27 mouse cellular contexts compared by ENCODE assay signal in the genomic region with DNA sequence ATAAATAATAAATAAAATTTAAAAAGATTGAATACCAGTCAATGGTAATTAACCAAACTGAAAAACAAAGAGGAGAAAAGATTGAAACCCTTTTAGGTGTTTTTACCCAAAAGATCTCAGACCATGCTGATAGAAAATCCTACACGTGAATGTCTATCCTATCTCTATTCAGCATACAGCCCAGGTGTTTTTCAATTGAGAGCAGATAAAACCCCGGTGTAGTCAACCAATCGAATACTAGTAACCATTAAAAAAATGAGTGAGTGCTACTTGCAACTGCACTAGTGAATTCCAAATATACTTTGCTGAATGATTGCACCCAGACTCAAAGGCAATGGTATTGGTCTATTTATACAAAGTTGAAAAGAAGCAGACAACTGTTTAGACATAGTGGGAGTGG. TPM values are rescaled to one million over a fixed set of nuclear protein-coding genes. Genes with fewer than 3 reads are reported as not detected.
A peak's percentile ranks its signal among the peaks of the same experiment; 100 is the strongest.
DNase-seq lines count a peak whose midpoint lies in the region; ATAC-seq and TF ChIP-seq lines count a peak whose summit lies in the region.
"Had no signal": no experiment of that assay in that cellular context is flagged by ENCODE, and none has a peak within 500 bp of the region (broad histone marks: within the 10 kb centered on the region; RNA-seq: fewer than 3 reads in every experiment).

No protein-coding gene starts in this region.

- peaks cover 0 to 5% of the 10 kb centered on the region in 2 experiments; a peak in 2 of 4 replicates for H3K36me3 ChIP-seq in MEL (ENCODE audit: control insufficient read depth in 1 of 2, insufficient read depth in 2 of 2, low read length in 2 of 2)
- no peaks in the 10 kb centered on the region for H3K36me3 ChIP-seq in liver, embryonic 12.5 days
- no peaks in the 10 kb centered on the region for H3K36me3 ChIP-seq in liver, embryonic 15.5 days (replicated peaks)
- H3K36me3 ChIP-seq in midbrain, embryonic 14.5 days (ENCODE audit: control insufficient read depth, insufficient read depth, low read length): no peaks in the 10 kb centered on the region
- H3K36me3 ChIP-seq: embryonic facial prominence, embryonic 10.5 days; embryonic facial prominence, embryonic 13.5 days; forebrain, embryonic 12.5 days; forebrain, embryonic 15.5 days; hindbrain, embryonic 10.5 days; hindbrain, embryonic 13.5 days had no signal

- TF ChIP-seq RAD21 in MEL (IDR thresholded peaks at IDR 0.05; ENCODE audit: low read depth, low read length): no peak

- no peak for DNase-seq in MEL (ENCODE audit: low read depth, low spot score)
- no peak for DNase-seq in midbrain, embryonic 14.5 days
- DNase-seq in retina, postnatal 1 day: no peak
- DNase-seq: adrenal gland, adult 8-10 months; adrenal gland, postnatal 25 days; cerebellum, adult 11-12 months; cerebellum, adult 8-10 months; cerebellum, postnatal 10 days; cerebellum, postnatal 36 days; embryo, embryonic 11 days; gastrocnemius, postnatal 10 days; gastrocnemius, postnatal 36 days; heart, postnatal 36 days had no signal

- H3K4me3 ChIP-seq in MEL (ENCODE audit: control insufficient read depth in 1 of 2, insufficient read depth in 1 of 2, low read depth in 2 of 2, low read length in 2 of 2): no peak overlapping the region
- H3K4me3 ChIP-seq in liver, embryonic 12.5 days: no peak overlapping the region
- H3K4me3 ChIP-seq in liver, embryonic 15.5 days (replicated peaks): no peak overlapping the region
- no peak overlapping the region for H3K4me3 ChIP-seq in midbrain, embryonic 14.5 days (replicated peaks; ENCODE audit: low read depth, low read length)
- H3K4me3 ChIP-seq: embryonic facial prominence, embryonic 10.5 days; embryonic facial prominence, embryonic 13.5 days; erythroblast, embryonic 14.5 days; forebrain, embryonic 12.5 days; forebrain, embryonic 15.5 days; hindbrain, embryonic 10.5 days; hindbrain, embryonic 13.5 days had no signal

- H3K4me1 ChIP-seq in MEL (ENCODE audit: control insufficient read depth in 1 of 2, insufficient read depth in 2 of 2, low read length in 2 of 2): peaks cover 2% of the 10 kb centered on the region in 2 experiments; a peak in 2 of 4 replicates
- H3K4me1 ChIP-seq in liver, embryonic 12.5 days: peaks cover 20% of the 10 kb centered on the region
- H3K4me1 ChIP-seq in liver, embryonic 15.5 days (replicated peaks): peaks cover 25% of the 10 kb centered on the region
- H3K4me1 ChIP-seq in midbrain, embryonic 14.5 days (ENCODE audit: control insufficient read depth, insufficient read depth, low read length): no peaks in the 10 kb centered on the region
- H3K4me1 ChIP-seq: embryonic facial prominence, embryonic 10.5 days; embryonic facial prominence, embryonic 13.5 days; forebrain, embryonic 12.5 days; forebrain, embryonic 15.5 days; hindbrain, embryonic 10.5 days; hindbrain, embryonic 13.5 days had no signal

- no peak for TF ChIP-seq EP300 in MEL (IDR thresholded peaks at IDR 0.05; ENCODE audit: low read depth in 1 of 2, low read length in 2 of 2)

- no peak overlapping the region for H3K4me2 ChIP-seq in liver, embryonic 12.5 days
- no peak overlapping the region for H3K4me2 ChIP-seq in liver, embryonic 15.5 days
- H3K4me2 ChIP-seq in midbrain, embryonic 14.5 days (ENCODE audit: low read length): no peak overlapping the region
- H3K4me2 ChIP-seq: embryonic facial prominence, embryonic 13.5 days; forebrain, embryonic 12.5 days; forebrain, embryonic 15.5 days; heart, embryonic 11.5 days; hindbrain, embryonic 13.5 days had no signal

- ATAC-seq in liver, embryonic 12.5 days: peak; percentile 78
- ATAC-seq in liver, embryonic 15.5 days (ENCODE audit: insufficient read depth): peak; percentile 58; the same call in 1 of the 2 replicates
- peak; percentile 59 for ATAC-seq in megakaryocyte-erythroid progenitor cell, adult 5-6 weeks (replicated peaks; ENCODE audit: low FRiP score, low TSS enrichment, poor library complexity, severe bottlenecking)
- ATAC-seq in midbrain, embryonic 14.5 days (ENCODE audit: low FRiP score, low TSS enrichment): no peak
- ATAC-seq: activated CD4-positive, CD25-positive, alpha-beta regulatory T cell, adult 4 months; CD4-positive, CD25-positive, alpha-beta regulatory T cell, adult 4 months; forebrain, embryonic 15.5 days; hindbrain, postnatal 0 days had no signal

- H3K9me3 ChIP-seq in MEL (replicated peaks; ENCODE audit: insufficient read depth, low read length): no peaks in the 10 kb centered on the region
- H3K9me3 ChIP-seq in liver, embryonic 12.5 days (replicated peaks): no peaks in the 10 kb centered on the region
- no peaks in the 10 kb centered on the region for H3K9me3 ChIP-seq in liver, embryonic 15.5 days (replicated peaks)
- no peaks in the 10 kb centered on the region for H3K9me3 ChIP-seq in midbrain, embryonic 14.5 days (ENCODE audit: control insufficient read depth, low read length)
- H3K9me3 ChIP-seq: embryonic facial prominence, embryonic 10.5 days; embryonic facial prominence, embryonic 13.5 days; forebrain, embryonic 12.5 days; forebrain, embryonic 15.5 days; hindbrain, embryonic 10.5 days; hindbrain, embryonic 13.5 days had no signal

- H3K79me2 ChIP-seq in MEL (ENCODE audit: control insufficient read depth, insufficient read depth, low read length, poor library complexity): no peaks in the 10 kb centered on the region

- H3K27me3 ChIP-seq in MEL (ENCODE audit: control insufficient read depth in 1 of 2, insufficient read depth in 2 of 2, low read length in 2 of 2): no peaks in the 10 kb centered on the region
- H3K27me3 ChIP-seq in liver, embryonic 12.5 days (replicated peaks): no peaks in the 10 kb centered on the region
- no peaks in the 10 kb centered on the region for H3K27me3 ChIP-seq in liver, embryonic 15.5 days
- H3K27me3 ChIP-seq in midbrain, embryonic 14.5 days (ENCODE audit: control insufficient read depth, insufficient read depth, low read length): no peaks in the 10 kb centered on the region
- H3K27me3 ChIP-seq: embryonic facial prominence, embryonic 13.5 days; forebrain, embryonic 12.5 days; forebrain, embryonic 15.5 days; hindbrain, embryonic 13.5 days had no signal

- TF ChIP-seq POLR2A in MEL (IDR thresholded peaks at IDR 0.05; ENCODE audit: control insufficient read depth in 1 of 2, insufficient read depth in 1 of 2, low read depth in 1 of 2, low read length in 2 of 2, poor library complexity in 1 of 2): no peak

- no peak overlapping the region for H3K9ac ChIP-seq in MEL (ENCODE audit: control insufficient read depth, low read depth, low read length, poor library complexity, severe bottlenecking)
- no peak overlapping the region for H3K9ac ChIP-seq in liver, embryonic 12.5 days
- no peak overlapping the region for H3K9ac ChIP-seq in liver, embryonic 15.5 days
- H3K9ac ChIP-seq in midbrain, embryonic 14.5 days (replicated peaks; ENCODE audit: low read length): no peak overlapping the region
- H3K9ac ChIP-seq: embryonic facial prominence, embryonic 13.5 days; forebrain, embryonic 12.5 days; forebrain, embryonic 15.5 days; hindbrain, embryonic 13.5 days had no signal

- H3K27ac ChIP-seq in MEL (ENCODE audit: control insufficient read depth, low read depth, low read length): no peak overlapping the region
- no peak overlapping the region for H3K27ac ChIP-seq in liver, embryonic 12.5 days
- H3K27ac ChIP-seq in liver, embryonic 15.5 days (replicated peaks): no peak overlapping the region
- H3K27ac ChIP-seq in midbrain, embryonic 14.5 days (replicated peaks; ENCODE audit: low read depth, low read length): no peak overlapping the region
- H3K27ac ChIP-seq: embryonic facial prominence, embryonic 10.5 days; embryonic facial prominence, embryonic 13.5 days; forebrain, embryonic 12.5 days; forebrain, embryonic 15.5 days; hindbrain, embryonic 10.5 days; hindbrain, embryonic 13.5 days; hindbrain, postnatal 0 days had no signal

- no peak for TF ChIP-seq CTCF in MEL (IDR thresholded peaks at IDR 0.05 in 2 of 3, conservative IDR thresholded peaks at IDR 0.05 in 1 of 3; ENCODE audit: control insufficient read depth in 1 of 3, insufficient read depth in 1 of 3, low read depth in 2 of 3, low read length in 3 of 3, poor library complexity in 1 of 3, severe bottlenecking in 1 of 3)

- 23% methylated on average over 3 of the region's 3 CpGs for WGBS in liver, embryonic 12.5 days (ENCODE audit: insufficient replicate concordance)
- 23% methylated on average over 3 of the region's 3 CpGs for WGBS in liver, embryonic 15.5 days (ENCODE audit: insufficient replicate concordance)
- WGBS in midbrain, embryonic 14.5 days: 93% methylated on average over 3 of the region's 3 CpGs

TF ChIP-seq in MEL, 35 proteins besides CTCF, POLR2A, EP300 and RAD21:
- TF ChIP-seq CHD2 (IDR thresholded peaks at IDR 0.05; ENCODE audit: low read length) (no peak), ELF1 (IDR thresholded peaks at IDR 0.05; ENCODE audit: low read depth, low read length) (no peak), NRF1 (IDR thresholded peaks at IDR 0.05; ENCODE audit: insufficient read depth, low read depth, low read length, poor library complexity, severe bottlenecking) (no peak), BHLHE40 (IDR thresholded peaks at IDR 0.05; ENCODE audit: borderline replicate concordance, low read depth, low read length) (peak; percentile 42; the same call in 1 of the 2 replicates), SIN3A (IDR thresholded peaks at IDR 0.05; ENCODE audit: low read length) (no peak), MAFK (IDR thresholded peaks at IDR 0.05; ENCODE audit: borderline replicate concordance, low read depth, low read length) (no peak), MAZ (IDR thresholded peaks at IDR 0.05; ENCODE audit: low read depth, low read length) (no peak), TCF12 (IDR thresholded peaks at IDR 0.05; ENCODE audit: low read depth, low read length) (peak; percentile 36; the same call in 1 of the 2 replicates), MXI1 (IDR thresholded peaks at IDR 0.05; ENCODE audit: low read depth, low read length) (no peak), CHD1 (IDR thresholded peaks at IDR 0.05; ENCODE audit: low read depth, low read length) (no peak), HCFC1 (IDR thresholded peaks at IDR 0.05; ENCODE audit: low read depth, low read length) (no peak), ZKSCAN1 (IDR thresholded peaks at IDR 0.05; ENCODE audit: low read depth, low read length) (no peak)

RNA-seq across cellular contexts. Expression of gene Ogfrl1, which starts 4.8 kb away (rescaled TPM):
- 4.3 and 6.6 TPM in 2 replicates for total RNA-seq in MEL (2012; rRNA removed)
- polyA plus RNA-seq in MEL (2012; ENCODE audit: insufficient read depth in 1 of 2, insufficient read length in 2 of 2, low read depth in 1 of 2, low replicate concordance in 2 of 2, missing spikeins in 1 of 2): 1 to 10 TPM in 1 of 2 experiments, not detected in 1; 9.0 TPM
- 21.3 and 24.0 TPM in 2 replicates for polyA plus RNA-seq in liver, embryonic 12.5 days (2016; fragmentation: Nextera tagmentation; extraction: Ambion mirVana)
- polyA plus RNA-seq in liver, embryonic 15.5 days (2015; fragmentation: Nextera tagmentation; extraction: Ambion mirVana): 11.9 and 14.8 TPM in 2 replicates
- 22.1 and 24.1 TPM in 2 replicates for total RNA-seq in megakaryocyte-erythroid progenitor cell, adult 5-6 weeks (2014; fragmentation: Nextera tagmentation)
- 20.9 and 31.8 TPM in 2 replicates for total RNA-seq in megakaryocyte-erythroid progenitor cell, adult 5-6 weeks (2017)
- 12.2 and 15.7 TPM in 2 replicates for polyA plus RNA-seq in midbrain, embryonic 14.5 days (2014; fragmentation: Nextera tagmentation; extraction: Ambion mirVana)
